Mouse (Mus musculus): ENCODE measurements at regions not wholly inside any gene's neighbourhood (a gene's known extent, or its start where the extent isn't known, plus 50 kb on each side); places are given as distances from the start of the nearest gene placed in this dataset.

- no peak for DNase-seq (ENCODE audit: low read depth, low spot score)
These were observed 272.6 kb downstream of the Rwdd3 start for GRCm38 (mm10) chr3:120898931-120899330.

DNA sequence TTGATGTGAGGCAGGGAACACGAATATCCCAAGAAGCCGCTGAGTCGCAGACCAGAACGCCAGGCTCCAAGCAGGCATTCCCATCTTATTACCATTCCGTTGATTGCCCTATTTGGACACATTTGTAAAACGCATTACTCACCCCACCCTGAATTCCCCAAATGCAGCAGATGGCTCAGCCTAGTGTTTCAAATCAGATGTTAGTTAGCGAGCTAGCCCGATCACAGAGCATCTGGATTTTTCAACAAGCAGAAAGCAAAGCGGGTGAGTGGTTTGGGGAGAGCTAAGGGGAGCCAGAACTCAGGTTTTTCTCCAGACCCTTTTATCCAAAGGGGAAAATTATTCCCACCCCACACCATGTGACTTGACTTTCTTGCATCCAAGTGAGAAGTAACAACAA, 273.2 kb downstream of the Rwdd3 start:
- DNase-seq (ENCODE audit: low read depth, low spot score) = peak; percentile 32

DNA sequence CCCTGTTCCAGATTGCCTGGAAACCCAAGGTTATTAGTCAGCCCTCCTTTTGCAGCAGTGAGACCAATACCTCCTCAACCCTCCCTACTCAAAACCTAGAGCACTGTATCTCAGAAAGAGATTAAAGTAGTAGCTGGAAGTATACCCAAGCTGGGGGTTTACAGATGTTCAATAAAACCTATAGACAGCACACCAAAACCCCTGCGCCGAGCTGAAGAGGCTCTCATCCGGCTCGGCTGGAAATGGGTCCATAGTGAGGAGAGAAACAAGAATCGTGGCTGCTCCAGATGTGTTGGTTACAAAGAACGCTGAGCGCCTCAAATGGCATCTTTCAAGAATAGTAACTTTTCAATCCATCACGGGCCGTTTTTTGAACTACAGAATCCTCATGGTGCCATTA, 273.7 kb downstream of the Rwdd3 start:
- no peak for DNase-seq (ENCODE audit: low read depth, low spot score)

DNA sequence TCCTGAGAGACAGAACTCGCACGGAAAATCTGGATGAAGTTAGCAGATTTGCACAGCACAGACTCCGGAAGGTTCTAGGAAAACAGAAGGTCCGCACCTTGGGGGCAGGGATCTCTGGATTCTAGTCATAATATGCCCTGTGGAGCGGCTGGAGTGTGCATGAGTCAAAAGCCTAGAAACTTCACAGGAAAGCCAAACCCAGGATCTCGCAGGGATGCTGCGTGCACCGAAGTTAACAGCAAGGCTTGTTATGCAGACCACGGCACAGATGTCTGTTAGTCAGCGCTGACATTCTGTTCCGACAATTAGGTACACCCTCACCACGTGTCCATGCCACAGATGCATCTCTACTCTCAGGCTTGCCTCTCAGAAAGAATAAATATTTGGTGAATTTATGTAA, 274.3 kb downstream of the Rwdd3 start:
- DNase-seq (ENCODE audit: low read depth, low spot score) = no peak

- peak; percentile 7 for DNase-seq (ENCODE audit: low read depth, low spot score)
These were observed 285.2 kb downstream of the Rwdd3 start for GRCm38 (mm10) chr3:120886063-120886841.

- no peak for DNase-seq (ENCODE audit: low read depth, low spot score)
These were observed 286.1 kb downstream of the Rwdd3 start for GRCm38 (mm10) chr3:120885401-120885800.

DNA sequence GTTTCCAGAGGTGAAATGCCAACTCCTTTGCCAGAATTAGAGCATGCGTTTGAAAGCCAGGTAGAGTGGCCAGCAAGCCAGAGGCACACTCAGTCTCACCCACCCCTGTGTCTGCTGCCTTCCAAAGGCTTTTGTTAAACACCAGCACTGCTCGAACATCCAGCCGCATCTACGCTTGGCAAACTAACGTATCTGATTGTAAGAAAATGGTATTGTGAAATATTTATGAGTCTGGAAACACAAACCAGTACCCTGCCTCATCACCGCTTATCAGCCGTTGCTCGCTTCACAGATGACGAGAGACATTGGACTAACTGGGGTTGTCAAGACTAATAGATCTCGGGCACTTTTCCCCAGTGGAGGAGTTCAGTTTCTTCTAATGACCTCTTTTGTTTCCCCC, 287.3 kb downstream of the Rwdd3 start:
- DNase-seq (ENCODE audit: low read depth, low spot score) = no peak

- no peak for DNase-seq (ENCODE audit: low read depth, low spot score)
These were observed 287.8 kb downstream of the Rwdd3 start for GRCm38 (mm10) chr3:120883650-120884049.

- peak; percentile 92 for DNase-seq (ENCODE audit: low read depth, low spot score)
These were observed 292.1 kb downstream of the Rwdd3 start for GRCm38 (mm10) chr3:120879409-120879808.

DNA sequence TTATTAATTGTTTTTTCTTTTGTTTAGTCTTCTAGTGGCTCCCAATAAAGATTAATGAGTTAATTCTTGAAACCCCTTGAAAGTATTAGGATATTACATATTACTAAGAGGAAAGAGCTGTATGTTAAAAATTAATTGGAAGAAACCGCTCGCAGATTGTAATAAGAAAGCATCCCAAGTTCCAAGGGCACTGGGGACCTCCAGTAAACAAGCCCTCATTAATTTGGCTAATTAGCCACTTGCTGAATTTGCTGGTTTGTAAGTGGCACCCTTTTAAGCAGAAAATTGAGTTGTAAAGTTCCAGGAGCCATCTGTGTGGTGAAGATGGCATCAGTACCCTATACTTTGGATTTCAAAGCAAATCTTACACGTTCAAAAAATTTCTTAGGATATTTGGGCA, 295.8 kb downstream of the Rwdd3 start:
- DNase-seq (ENCODE audit: low read depth, low spot score) = no peak

DNA sequence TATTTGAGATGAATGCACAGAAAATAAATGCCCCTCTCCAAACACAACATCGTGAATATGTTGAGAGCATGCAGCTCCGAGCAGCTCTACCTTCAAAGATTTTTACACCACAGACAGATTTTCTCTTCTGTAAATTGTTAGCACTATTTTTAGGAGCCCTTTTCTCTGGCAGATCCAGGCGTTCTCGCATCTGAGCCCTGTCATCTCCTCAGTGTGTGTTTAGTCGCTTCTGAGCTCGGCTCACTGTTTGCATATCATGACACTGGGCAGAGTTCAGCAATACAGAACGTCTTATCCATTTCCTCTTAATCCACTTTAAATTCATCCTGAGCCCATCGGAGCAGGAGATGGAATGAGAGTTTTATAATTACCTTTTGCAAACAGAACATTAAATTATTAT, 306.5 kb downstream of the Rwdd3 start:
- no peak for DNase-seq (ENCODE audit: low read depth, low spot score)

GRCm38 (mm10) chr3:120861641-120862040, 309.9 kb downstream of the Rwdd3 start:
- no peak for DNase-seq (ENCODE audit: low read depth, low spot score)

DNA sequence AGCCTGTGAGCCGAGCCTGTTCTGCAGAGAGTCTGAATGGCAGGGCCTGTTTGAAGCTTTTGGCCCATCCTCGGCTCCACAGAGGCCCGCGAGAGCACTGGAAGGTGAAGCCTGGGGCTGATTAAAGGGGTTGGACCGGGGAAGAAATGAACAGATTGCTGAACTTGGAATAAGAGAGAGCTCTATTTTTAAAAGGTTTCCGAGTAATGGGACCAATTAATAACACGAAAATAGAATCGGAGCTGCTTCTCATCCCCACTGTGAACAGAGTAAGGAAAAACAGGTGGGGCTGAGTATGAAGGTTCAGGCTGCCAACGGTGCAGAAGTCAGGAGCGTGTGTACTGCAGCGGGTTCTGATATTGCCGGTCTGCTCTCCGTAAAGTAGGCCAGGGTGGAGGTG, 313.2 kb downstream of the Rwdd3 start:
- DNase-seq (ENCODE audit: low read depth, low spot score) = peak; percentile 34

DNA sequence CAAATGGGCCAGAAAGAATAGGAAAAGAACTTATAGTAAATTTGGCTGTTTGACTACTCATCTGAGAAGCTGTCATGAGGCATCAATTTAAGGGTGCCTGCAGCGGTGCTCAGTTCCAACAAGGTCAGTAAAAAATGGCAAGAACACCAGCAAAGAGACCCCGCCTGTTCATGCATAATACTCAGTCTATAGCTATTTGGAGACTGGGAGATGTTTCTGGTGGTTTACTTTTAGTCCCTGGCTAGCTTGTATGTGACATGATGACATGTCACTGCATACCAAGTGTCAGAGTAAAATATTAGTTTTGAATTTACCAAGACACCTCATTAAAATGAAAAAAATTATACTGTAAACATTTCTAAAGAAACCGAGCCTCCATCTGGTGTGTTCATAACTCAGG, 317.2 kb downstream of the Rwdd3 start:
- no peak for DNase-seq (ENCODE audit: low read depth, low spot score)

DNA sequence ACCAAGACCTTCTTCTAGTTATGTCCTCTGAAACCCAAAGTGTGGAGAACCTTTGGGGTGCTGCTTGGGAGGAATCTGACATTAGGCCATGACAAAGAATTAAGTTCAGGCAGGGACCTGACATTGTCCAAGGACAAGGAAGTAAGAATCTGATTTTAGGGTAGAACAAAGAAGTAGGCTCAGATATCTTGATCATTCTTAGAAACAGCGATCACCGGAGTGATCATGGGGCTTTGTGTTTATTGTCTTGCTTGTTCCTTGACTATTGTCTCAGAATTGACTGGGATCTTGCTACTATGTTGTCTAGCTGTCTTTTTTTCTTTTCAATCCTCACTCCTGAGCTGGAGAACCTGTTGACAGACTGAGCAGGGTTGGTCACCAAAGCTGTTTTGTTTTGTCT, 327.9 kb downstream of the Rwdd3 start:
- peak; percentile 75 for DNase-seq (ENCODE audit: low read depth, low spot score)

- DNase-seq (ENCODE audit: low read depth, low spot score) = peak; percentile 91
These were observed 348.0 kb downstream of the Rwdd3 start for GRCm38 (mm10) chr3:120823536-120823935.

- no peak for DNase-seq (ENCODE audit: low read depth, low spot score)
These were observed 359.6 kb downstream of the Rwdd3 start for GRCm38 (mm10) chr3:120811901-120812300.

GRCm38 (mm10) chr3:120810527-120810926, 361.0 kb downstream of the Rwdd3 start:
- no peak for DNase-seq (ENCODE audit: low read depth, low spot score)

DNA sequence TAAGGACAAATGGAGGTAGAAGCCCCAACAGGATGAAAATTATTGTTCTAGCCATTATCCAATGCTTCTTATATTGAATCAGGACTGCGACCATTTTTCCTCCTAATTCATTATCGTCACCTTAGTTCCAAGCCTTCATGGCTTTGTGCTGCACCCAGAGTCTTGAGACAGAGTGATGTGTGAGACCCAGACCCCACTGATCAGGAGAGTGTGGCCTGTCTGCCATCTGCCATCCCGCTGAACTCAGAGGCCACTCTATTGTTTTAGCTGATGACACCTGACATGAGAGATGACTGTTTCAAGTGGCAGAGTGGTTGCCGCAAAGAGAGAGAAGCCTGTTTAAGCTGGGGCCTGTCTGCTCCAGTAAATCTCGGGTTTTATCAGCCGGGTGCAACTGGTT, 361.4 kb downstream of the Rwdd3 start:
- DNase-seq (ENCODE audit: low read depth, low spot score) = no peak

GRCm38 (mm10) chr3:120786659-120787058, 384.8 kb downstream of the Rwdd3 start:
- DNase-seq (ENCODE audit: low read depth, low spot score) = no peak

- no peak for DNase-seq (ENCODE audit: low read depth, low spot score)
These were observed 390.0 kb downstream of the Rwdd3 start for GRCm38 (mm10) chr3:120781486-120781885.

DNA sequence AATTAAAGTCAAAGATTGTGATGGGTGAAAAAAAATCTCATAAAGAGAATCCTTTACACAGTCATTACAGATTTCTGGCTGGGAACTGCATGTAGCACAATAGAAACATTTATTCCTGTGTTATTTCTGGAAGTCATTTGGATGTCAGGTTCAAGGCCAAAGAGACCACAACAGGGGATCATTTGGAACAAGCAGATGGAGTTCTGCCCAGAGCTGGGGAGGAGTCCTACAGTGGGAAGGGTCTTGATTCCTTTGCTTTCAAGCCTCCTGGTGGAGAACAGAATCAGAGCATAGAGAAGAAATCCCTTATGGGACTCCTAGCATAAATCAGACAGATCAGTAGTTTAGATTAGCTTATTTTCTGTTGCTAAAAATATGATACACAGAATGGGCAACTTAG, 392.4 kb downstream of the Rwdd3 start:
- DNase-seq (ENCODE audit: low read depth, low spot score) = no peak

DNA sequence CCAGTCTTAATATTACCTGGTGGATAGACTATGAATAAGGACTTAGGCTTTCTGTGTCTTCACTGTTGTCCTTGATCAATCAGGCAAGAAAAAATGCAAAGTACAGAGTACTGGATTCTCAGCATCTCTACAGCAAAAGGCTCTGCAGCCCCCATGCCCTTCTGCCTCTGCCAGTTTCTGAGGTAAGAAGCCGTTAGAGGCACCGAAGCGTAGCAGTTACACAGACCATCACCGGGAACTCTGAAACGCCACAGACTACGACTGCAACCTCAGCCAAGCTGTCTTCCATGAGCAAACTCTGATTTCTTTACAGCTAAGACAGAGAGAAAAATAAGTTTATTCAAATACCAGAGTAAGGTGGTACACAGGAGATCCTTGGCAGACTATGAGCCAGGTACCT, 396.5 kb downstream of the Rwdd3 start:
- DNase-seq (ENCODE audit: low read depth, low spot score) = no peak

DNA sequence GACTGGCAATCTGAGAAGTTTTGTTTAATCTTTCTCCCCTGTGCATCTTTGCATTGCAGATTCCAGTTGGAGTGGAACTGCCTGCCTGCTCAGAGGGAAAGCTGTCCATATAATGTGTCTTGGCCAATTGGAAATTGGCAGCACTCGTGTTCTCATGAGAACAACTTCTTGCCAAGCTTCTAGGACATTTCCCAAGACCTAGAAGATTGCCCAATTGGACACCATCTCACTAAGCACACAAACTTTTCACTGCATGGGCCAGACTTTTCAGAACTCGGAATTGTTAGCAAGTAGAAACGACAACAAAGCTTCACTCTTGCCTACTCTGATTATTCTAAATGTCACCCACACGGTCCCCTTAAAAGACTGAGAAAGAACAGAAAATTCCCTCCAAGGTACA, 409.8 kb downstream of the Rwdd3 start:
- no peak for DNase-seq (ENCODE audit: low read depth, low spot score)

Data from R1 (cell line).